Mouse (Mus musculus) CD4-positive, CD25-positive, alpha-beta regulatory T cell, adult 4 months (primary cell): ENCODE results near the gene Pphln1. TPM values are rescaled to one million over a fixed set of nuclear protein-coding genes. Genes with fewer than 3 reads are reported as not detected.

ENCODE experiments used
- polyA plus RNA-seq, 2 experiments: library from polyadenylated mRNA; unstranded; fragments of 100-300 nt; shearing (Covaris generic); gene quantifications; one replicate each; pipeline ENCODE4 v1.2.1; 2017

Gene Pphln1
- polyA plus RNA-seq, 2 experiments from 2014 or later: 27.0 to 43.3 TPM

Other genes starting within 250 kb of the Pphln1 start
- gene Gxylt1, start 123.2 kb upstream of the Pphln1 start, polyA plus RNA-seq: 1 to 10 TPM; 5.6 to 6.6 TPM
- 10 to 100 TPM; 25.1 to 27.6 TPM for gene Yaf2, start 61.4 kb upstream of the Pphln1 start, polyA plus RNA-seq
- gene Zcrb1, start within 50 bp of the Pphln1 start, polyA plus RNA-seq: 100 to 1,000 TPM in 1 of 2 experiments, 10 to 100 TPM in 1; 68.5 to 104 TPM
- gene Prickle1, start 197.5 kb downstream of the Pphln1 start, polyA plus RNA-seq: 1 to 10 TPM; 1.5 TPM